Mouse (Mus musculus): Measurements from ENCODE around the gene Serpinf1.

Gene Serpinf1

DNA sequence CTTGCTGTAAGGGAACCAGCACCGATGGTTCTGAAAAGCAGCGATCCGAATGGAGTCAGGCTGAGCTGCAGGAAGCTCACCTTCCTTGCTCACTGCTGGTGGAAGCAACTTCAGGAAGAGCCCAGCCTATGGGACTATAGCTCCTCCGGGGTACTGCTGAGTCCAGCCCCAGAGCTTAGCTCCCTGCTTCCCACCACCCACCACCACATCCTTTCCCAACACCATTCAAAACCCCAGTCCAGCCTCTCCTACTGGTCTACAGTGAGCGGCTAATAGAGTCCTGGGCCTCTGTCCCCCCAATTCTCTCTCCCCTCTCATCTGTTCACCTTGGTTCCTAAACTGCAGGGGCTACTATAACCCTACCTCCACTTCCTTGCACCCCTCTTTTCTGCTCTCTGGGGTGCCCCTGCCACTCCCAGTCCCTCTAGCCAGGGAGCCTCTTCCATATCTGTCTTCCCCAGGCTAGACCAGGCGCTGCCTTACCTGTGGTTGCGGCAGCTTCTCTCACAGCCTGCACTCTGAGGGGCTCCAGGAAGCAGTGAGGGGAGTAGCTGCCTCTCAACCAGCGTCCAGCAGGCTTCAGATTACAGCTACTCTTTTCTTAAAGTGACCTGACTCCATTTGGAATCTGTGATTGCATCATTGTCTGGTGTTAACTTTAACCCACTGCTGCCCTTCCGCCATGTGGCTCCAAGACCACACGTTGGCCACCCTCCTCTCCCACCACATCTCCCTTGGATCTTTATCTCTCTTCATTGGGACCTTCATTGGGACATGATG, at the start of gene Serpinf1:
Gene Serpinf1, minus strand, starts transcription at position 689 of the 780 bp plus-strand sequence.
- DNase-seq (ENCODE audit: low read depth, low spot score) = no peak

DNA sequence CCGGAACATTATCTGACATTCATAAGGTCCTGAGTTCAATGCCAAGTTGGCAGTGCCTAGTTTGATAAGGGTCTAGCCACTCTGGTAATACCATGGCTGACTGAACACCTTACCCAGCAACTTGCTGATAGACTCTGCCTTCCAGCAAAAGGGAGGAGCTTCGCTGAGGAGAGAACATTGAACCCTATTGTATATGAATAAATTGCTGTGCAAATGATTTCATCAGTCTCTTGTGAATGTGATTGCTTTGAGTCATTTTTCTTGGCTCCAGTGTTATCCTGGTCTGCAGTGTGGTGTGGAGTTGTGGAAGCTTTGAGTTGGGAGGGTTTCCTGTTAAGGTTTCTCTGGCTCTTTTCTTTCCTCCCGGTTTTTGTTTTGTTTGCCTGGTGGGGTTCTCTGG, 48.2 kb upstream of the Serpinf1 start:
- DNase-seq (ENCODE audit: low read depth, low spot score) = no peak

DNA sequence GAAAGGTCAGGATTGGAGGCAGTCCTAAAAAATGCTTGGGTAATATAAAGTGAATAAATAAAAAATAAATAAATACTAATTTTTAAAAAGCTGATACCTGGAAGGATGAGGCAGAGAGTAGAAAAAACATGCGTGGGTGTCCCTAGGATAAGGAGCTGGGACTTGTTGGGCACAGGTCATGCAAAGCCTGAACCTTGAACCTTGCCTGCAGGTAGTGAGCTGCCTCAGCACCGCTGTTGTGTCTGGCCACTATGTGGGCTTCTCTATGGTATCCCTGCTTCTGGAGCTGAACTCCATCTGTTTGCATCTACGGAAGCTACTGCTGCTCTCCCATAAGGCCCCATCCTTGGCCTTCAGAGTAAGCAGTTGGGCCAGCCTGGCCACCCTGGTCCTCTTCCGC, 46.8 kb upstream of the Serpinf1 start:
- DNase-seq (ENCODE audit: low read depth, low spot score) = no peak

DNA sequence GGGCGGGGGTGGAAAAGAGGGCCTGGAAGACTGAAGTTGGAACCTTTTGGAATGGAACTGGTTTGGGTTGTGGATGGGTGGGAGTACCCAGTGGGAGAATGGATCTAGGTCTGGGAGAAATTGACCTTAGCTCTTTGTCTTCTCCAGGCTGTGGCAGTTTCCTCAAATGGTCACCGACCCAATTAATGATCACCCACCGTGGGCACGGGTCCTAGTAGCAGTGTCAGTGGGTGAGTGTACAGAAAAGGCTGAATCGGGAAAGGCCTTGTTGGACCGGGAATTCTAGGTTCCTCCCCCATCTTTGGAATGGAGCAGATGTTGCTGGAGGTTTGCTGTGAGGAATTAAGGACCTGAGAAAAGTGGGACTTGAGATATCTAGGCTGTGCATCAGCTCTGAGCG, 45.9 kb upstream of the Serpinf1 start:
- no peak for DNase-seq (ENCODE audit: low read depth, low spot score)

DNA sequence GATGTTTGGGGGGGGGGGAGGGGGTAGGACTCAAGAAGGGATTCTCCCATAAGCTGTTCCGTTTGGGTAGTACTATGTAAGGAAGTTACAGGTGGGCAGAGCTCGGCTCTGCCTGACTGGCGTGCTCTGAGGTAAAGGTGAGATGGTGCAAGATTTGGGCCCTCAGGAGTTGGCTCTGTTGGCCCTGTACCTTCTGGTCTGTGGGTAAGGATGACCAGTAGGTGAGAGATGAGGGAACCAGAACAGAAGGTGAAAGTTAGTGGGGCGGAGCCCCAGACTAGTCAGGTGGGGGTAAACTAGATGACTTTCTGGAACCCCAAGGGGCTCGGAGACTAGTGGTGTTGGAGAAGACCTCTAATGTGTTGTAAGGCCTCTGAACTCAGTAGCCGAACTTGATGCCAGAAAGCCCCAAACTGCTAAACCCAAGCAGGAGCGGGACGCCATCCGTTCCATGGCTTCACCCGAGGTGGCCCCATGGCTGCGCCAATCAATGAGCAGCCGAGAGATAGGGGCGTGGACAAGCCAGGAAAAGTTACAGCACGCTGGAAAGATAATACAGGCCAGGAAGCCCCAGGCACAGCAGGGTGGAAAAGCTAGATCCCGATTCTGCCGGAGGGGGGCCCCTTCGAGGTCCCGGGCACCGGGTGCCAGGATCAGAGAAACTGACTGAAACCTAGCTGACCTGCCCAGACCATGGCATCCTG, 45.2 kb upstream of the Serpinf1 start:
- no peak for DNase-seq (ENCODE audit: low read depth, low spot score)

DNA sequence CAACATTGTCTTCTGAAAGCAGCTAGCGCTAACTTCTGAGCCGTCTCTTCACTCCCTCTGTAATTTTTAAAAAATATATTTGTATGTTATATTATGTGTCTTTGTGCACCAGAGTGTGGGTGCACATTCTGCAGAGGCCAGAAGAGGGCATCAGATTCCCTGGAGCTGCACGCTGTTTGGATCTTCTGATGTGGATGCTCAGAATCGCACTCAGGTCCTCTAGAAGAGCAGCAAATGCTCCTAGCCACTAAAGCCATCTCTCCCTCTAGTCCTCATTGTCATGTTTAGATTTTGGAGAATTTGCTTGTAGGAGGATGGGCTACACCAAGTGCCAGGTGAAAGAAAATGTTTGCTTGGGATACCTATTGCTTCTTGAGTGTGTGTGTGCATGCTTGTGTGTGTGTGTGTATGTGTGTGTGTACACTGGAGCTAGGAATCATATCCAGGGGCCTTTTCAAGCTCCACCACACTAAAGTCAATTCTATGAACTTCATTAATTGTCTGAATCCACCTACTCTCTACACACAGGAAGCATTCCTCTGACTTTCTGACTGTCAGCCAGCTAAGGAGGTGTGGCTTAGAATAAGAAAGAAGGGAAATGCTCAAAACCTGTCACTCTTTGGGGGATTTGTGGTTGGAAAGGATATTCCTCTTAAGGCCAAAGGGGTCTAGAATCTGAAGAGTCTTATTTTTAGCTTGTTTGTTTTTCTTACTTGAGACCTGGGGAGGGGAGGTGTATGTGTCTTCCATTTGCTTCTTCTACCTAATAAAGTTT, 44.4 kb upstream of the Serpinf1 start:
- no peak for DNase-seq (ENCODE audit: low read depth, low spot score)

DNA sequence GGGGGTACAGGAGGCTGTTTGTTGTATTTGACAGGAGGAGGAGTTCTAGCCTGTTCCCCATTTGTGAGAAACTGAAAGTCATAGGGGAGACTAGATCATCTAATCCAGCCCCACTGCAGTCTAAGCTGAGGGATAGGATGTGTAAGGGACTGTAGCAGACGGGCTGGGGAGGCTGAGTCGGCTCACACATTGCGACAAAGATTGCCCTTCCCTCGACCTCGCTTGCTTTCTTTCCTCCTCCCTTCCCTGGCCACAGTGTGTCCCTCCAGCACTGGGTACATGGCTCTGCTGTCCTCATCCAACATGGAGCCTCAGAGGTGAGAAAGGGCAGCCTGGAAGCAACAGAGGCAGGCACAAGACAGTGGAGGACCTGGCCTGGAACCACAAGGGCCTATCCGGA, 42.5 kb upstream of the Serpinf1 start:
- no peak for DNase-seq (ENCODE audit: low read depth, low spot score)

DNA sequence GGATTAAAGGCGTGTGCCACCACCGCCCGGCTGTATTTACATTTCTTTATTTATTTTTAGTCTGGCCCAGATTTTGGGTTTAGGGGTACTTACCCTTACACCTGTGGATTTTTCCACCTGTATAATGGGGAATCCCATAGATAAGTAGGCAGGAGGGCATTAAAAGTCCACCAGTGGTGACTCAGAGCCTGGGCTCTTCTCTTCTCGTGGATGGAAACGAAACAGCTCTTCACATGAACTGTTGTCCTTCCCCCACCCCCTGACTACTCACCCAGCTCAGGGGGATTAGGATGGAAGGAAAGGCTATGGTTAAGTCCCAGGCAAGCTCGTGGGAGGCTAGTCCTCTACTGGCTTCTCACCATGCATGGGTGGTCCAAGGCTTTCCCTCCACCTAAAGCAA, 41.9 kb upstream of the Serpinf1 start:
- peak; percentile 17 for DNase-seq (ENCODE audit: low read depth, low spot score)

DNA sequence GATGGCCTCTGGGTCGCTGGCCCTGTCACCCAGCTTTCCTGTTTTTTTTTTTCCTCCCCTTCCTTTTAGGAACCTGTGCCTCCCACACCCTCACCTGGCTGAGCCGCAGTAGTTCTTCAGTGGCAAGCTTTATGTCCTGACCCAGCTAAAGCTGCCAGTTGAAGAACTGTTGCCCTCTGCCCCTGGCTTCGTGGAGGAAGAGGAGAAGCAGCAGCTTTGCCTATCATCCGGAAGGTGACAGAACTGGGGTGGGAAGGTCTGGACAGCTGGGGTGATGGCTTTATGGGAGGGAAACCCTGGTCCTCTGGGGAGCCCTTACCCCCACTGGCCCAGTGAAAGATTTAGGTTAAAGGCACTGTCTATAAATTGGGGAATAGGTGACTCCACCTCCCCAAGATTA, 41.1 kb upstream of the Serpinf1 start:
- DNase-seq (ENCODE audit: low read depth, low spot score) = no peak

DNA sequence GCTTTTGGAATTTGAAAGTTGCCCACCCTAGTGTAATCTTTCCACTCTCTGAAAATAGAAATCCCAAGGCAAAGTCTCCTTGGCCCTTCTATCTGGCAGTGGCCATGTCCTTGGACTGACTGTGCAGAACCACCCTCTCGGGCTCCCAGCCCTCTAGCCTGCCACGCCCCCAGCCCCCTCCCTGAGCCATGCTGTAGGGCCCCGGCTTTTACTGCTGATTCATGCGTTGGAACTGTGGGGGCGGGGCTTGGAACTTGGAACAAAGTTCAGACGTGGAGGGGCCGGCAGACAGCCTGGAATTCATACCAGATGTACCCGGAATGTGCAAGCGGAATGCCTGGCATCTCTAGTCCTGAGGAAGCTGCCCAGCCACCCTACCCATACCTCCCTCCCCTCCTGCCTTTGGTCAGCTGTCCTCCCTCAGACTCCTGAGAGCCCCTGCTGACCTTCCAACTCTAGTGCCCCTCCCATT, 40.4 kb upstream of the Serpinf1 start:
- DNase-seq (ENCODE audit: low read depth, low spot score) = peak; percentile 9

DNA sequence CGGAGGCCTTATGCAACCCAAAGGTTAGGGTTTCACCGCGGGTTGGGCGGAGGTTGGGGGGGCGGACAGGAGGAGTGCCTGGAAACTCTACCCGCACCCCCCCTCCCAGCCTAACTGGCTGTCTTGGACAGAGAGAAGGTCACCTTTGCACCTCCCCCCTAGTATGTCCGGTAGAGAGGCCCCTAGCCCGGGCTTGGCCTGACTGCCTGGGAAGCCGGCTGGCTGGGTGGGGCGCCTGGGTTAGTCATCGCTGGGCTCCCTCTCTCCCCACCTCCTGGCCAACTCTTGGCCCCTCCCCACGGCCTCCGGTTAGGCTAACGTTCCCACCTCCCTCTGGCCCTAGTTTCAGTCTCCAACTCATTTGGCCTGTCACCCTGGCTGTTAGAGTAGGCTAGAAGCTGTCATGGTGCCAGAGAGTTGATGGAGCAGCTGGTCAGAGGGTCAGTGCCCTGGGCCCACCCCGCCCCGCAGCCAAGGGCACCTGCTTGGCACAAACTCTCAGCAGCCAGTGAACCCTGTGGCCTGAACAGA, 39.8 kb upstream of the Serpinf1 start:
- peak; percentile 33 for DNase-seq (ENCODE audit: low read depth, low spot score)

DNA sequence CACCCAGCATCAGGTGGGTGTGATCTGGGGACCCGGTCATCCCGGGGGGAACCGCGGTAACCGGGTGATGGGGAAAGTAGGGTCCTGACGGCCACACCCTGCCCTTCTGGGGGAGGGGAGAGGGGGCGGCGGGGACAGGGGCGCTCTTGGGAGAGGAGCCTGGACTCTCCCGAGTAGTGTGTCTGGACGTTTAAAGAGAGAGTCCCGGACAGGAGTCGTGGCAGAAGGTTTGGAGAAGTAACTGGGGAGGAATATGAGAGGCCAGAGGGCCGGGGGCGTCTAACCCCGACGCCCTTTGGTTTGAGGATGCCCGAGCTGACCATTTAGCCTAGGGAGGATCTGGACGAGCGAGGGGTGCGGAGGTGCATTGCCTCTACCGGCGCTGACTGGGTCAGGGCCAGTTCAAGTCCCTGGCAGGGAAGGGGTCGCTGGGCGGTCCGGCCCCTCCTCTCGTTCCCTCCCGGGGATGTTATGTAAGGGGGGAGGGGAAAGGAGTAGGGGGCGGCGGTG, 39.3 kb upstream of the Serpinf1 start:
- DNase-seq (ENCODE audit: low read depth, low spot score) = no peak

DNA sequence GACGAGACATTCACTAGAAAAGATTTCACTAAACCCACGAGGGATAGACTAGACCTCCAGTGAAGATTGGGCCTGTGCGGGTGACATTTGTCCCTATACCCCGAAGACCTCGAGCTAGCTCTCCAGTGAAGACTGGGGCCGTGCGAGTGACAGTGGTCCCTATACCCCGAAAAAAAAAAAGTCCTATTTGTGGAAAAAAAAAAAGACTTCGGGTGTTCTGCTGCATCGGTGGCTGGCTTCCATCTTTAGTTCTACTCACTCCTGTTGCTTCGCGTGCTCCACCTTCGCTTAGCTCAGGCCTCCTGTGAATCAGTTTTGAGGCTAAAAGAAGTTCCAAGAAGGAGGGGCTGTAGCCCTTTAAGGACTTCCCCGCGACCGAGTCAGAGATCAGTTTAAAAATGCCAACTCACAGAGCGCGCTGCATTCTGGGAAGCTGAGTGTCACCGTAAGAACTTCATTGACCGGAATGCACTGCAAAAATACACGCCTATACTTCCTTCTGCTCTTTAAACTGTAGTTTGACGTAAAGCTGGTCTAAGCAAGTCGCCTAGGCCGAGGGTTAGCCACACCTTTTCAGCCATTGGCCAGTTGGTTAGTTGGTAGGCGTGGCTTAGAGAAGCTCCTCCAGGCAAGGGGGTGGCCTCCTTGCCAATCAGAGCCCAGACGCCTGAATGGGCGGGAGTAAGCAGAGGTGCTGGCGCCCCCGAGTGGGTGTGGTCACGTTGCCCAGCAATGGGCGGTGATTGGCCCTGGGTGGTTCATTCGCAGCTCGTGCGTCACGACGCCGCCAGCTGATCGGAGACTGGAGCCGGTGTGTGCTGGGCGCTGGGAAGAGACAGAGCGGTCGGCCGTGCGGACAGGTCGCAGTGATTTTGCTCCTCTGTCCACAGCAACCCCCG, 38.6 kb upstream of the Serpinf1 start, which contains the start of gene Tlcd2:
Gene Tlcd2, plus strand, starts transcription at position 872 of the 899 bp plus-strand sequence.
- DNase-seq (ENCODE audit: low read depth, low spot score) = peak; percentile 100

DNA sequence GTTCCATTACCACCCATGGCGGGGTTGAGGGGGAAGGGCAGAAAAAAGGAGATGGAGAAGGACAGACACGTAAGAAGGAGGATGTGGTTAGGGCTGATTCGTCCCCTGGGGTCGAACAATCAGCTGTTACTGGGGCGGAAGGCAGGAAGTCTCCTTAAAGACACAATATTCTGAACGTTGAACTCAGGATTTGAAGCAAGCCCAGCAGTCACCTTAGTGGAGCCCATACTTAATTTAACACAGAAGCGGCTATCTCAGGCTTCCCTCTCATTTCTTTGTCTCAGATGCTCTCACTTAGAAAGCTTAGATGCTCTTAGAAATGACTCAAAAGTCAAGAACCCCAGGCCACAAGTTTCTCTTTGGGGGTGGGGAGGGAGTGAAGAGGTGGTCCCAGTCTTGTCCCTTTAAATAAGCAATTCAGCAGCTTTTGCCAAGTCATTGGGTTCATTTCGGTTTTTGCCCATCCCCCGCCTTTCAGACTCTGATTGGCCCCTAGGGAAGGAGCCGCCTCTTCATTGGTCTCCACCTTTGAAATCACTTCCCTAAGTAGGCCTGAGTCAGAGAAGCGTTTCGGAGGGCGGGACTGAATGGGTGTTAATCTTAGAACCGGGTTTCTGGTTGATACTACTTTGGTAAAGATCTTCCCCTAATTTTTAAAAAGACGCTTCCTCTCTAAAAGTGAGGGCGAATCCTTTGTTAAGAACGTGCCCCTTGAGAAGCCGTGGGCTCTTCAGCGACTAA, 37.8 kb upstream of the Serpinf1 start:
- peak; percentile 98 for DNase-seq (ENCODE audit: low read depth, low spot score)

DNA sequence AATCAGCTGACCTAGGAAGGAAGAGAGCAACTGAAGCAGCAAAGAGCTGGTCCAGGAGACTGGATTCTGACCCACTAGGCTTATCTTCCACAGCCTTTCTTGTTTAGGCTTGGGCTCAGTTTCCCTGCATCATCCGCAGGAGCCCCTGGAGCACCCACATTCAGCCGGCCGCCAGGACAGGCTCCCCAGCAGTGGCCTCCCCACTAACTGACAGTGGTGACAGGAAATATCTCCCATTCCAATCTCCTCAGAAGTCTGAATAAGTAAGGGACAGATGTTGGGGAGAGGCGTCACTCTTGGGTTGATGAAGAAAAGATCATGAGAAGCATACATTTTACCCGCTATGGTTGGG, 37.2 kb upstream of the Serpinf1 start:
- no peak for DNase-seq (ENCODE audit: low read depth, low spot score)

DNA sequence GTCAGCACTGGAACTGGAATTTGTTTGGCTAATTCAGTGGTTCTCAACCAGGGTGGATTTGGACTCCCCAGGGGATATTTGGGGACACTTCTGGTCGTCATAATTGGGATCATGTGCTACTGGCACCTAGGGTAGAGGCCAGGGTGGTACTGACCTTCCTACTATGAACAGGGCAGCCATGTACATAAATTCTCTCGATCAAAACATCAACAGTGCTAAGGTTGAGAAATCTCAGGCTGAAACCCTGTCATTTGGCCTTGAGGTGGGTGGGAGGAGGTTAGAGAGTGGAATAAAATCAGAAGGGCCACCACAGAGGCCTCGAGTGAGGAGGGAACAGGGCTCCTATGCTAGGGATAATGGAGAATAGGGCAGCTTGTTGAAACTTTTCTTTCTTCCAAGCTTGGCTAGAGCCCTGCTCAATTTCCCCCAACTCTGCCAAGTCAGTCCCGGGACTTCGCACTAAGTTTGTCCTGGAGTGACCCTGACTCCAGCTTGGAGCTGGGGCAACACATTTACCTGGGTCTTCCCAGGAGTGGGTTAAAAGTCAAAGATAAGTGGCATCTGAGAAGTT, 36.7 kb upstream of the Serpinf1 start:
- no peak for DNase-seq (ENCODE audit: low read depth, low spot score)

DNA sequence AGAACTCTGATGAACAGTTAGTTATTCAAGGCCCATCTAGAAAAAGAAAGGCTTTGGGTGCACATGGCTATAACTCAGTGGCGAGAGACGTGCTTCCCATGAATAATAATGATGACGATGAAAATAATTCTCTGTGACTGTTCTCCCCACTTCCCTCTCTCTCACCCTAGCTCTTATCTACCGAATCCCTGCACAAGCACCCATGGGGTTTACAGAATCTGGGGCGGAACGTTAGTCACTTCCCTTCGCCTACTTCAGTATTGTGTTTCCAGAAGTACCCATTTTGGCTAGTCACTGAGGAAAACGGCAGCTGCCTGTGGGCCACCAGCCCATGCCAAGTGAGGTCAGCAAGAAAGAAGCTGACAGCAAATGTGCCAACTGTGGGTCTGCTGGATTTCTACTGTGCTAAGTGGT, 36.1 kb upstream of the Serpinf1 start:
- peak; percentile 69 for DNase-seq (ENCODE audit: low read depth, low spot score)

DNA sequence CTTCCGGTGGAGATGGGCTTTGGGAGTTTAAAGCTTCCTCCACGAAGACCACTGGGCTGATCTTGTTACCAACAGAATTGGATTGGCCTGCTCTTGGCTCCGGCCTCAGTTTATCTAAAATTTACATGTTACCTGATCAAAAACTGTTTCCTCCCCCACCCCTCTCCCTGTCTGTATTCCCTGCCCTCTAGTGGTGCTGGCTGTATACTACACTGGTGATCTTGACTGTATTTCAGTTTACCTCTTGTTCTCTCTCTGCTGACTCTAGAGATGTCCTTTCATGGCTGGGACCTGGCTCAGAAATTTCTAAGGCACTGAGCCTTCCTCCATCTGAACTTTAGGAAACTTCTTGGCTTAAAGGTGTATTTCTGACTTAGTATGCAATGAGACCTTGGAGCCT, 35.7 kb upstream of the Serpinf1 start:
- peak; percentile 88 for DNase-seq (ENCODE audit: low read depth, low spot score)

DNA sequence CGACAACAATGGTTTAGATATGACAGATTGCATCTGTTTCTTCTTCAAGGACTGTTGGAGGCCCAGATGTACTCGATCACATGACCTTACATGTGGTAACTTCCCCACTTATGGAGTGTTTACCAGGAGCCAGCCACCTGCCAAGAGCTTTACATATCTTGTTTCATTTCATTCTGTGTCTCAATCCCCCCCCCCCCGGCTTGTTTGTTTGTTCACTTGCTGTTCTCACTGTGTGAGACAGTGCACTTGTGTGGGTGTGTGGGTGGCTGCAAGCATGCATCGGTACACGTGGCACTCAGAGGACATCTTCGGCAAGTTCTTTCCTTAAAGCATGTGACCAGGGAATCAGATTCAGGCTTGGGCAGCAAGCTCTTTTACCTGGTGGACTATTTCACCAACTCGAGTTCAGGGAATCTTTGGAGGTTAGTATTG, 34.0 kb upstream of the Serpinf1 start:
- peak; percentile 86 for DNase-seq (ENCODE audit: low read depth, low spot score)

DNA sequence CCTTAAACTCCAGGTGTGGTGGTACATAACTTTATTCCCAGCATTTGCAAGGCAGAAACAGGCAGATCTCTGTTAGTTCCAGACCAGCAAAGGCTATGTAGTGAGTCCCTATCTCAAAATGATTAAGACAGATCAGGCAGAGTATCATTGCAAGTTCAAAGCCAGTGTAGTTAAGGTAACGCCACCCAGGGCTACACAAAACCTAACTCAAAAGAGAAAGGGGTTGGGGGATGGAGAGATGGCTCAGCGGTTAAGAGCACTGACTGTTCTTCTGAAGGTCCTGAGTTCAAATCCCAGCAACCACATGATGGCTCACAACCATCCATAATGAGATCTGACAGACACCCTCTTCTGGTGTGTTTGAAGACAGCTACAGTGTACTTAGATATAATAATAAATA, 33.5 kb upstream of the Serpinf1 start:
- DNase-seq (ENCODE audit: low read depth, low spot score) = peak; percentile 59

Data from A20 (cell line).